Mouse (Mus musculus) intestine, embryonic 14.5 days (tissue): Measurements from ENCODE around the gene Pacs2. TPM values are rescaled to one million over a fixed set of nuclear protein-coding genes. Genes with fewer than 3 reads are reported as not detected.

Experiments
- ATAC-seq: fragments of 200-750 bp; cut with Nextera tagmentation; replicated peaks from 2 replicates; pipeline ENCODE4 v1.8.0; 2017; ENCODE audit warnings: low read depth, moderate number of reproducible peaks, moderate TSS enrichment, moderate library complexity; ENCODE audit not compliant: low FRiP score, low TSS enrichment
- DNase-seq: peaks from one replicate; pipeline ENCODE4 v3.0.0-alpha.2; 2018; ENCODE audit warnings: low spot score
- H3K27ac ChIP-seq: fragments of 300-500 bp; sonication (generic); 2 replicates; pipeline ENCODE4 v1.5.1; 2014; ENCODE audit warnings: low read depth, mild to moderate bottlenecking, control low read depth
- H3K27me3 ChIP-seq: fragments of 300-500 bp; sonication (generic); replicated peaks from 2 replicates; pipeline ENCODE4 v1.6.1; 2014; ENCODE audit warnings: low read length, control low read depth; ENCODE audit not compliant: control insufficient read depth, insufficient read depth
- H3K36me3 ChIP-seq: fragments of 300-500 bp; sonication (generic); 2 replicates; pipeline ENCODE4 v1.6.1; 2014; ENCODE audit warnings: low read length, control low read depth; ENCODE audit not compliant: control insufficient read depth, insufficient read depth
- H3K4me1 ChIP-seq: fragments of 300-500 bp; sonication (generic); replicated peaks from 2 replicates; pipeline ENCODE4 v1.6.1; 2014; ENCODE audit warnings: low read length, control low read depth, mixed read lengths; ENCODE audit not compliant: control insufficient read depth, insufficient read depth
- H3K4me2 ChIP-seq: fragments of 300-500 bp; sonication (generic); 2 replicates; pipeline ENCODE4 v1.6.1; 2014; ENCODE audit warnings: low read length
- H3K4me3 ChIP-seq: fragments of 300-500 bp; sonication (generic); 2 replicates; pipeline ENCODE4 v1.5.1; 2014; ENCODE audit warnings: low read depth, low read length, control low read depth, mixed read lengths
- H3K9ac ChIP-seq: fragments of 300-500 bp; sonication (generic); 2 replicates; pipeline ENCODE4 v1.6.1; 2014; ENCODE audit warnings: mild to moderate bottlenecking, low read length
- H3K9me3 ChIP-seq: fragments of 300-500 bp; sonication (generic); 2 replicates; pipeline ENCODE4 v1.6.1; 2016; ENCODE audit warnings: low read length, control low read depth; ENCODE audit not compliant: control insufficient read depth
- WGBS: fragments of 180-500 bp; shearing (Covaris S2); extraction: QIAGEN DNeasy Blood & Tissue Kit; methylation state at CpG from one replicate; pipeline ENCODE4 v1.1.7; 2014; 5-methylcytosine and 5-hydroxymethylcytosine counted together
- polyA plus RNA-seq: library from polyadenylated mRNA; unstranded; fragments of >200 nt; fragmentation: Nextera tagmentation; extraction: Ambion mirVana; gene quantifications from 2 replicates; pipeline ENCODE4 v1.2.1, GENCODE M21; 2014

Gene Pacs2
- polyA plus RNA-seq, 1 experiment from 2014 or later, result 14.3 TPM

- H3K4me3 ChIP-seq, result no peak overlapping the region
- H3K4me2 ChIP-seq, result no peak overlapping the region
- no peaks in the 10 kb centered on the region for H3K27me3 ChIP-seq
- H3K36me3 ChIP-seq, result no peaks in the 10 kb centered on the region
- 40% methylated on average over 2 of the region's 2 CpGs for WGBS
- no peak for DNase-seq
- no peak for ATAC-seq
- H3K9ac ChIP-seq, result no peak overlapping the region
- no peak overlapping the region for H3K27ac ChIP-seq
- H3K4me1 ChIP-seq, result peaks cover 16% of the 10 kb centered on the region
- H3K9me3 ChIP-seq, result no peaks in the 10 kb centered on the region
Observed at GRCm38 (mm10) chr12:113002667-113003066, 11.6 kb upstream of the Pacs2 start.

- H3K27ac ChIP-seq, result no peak overlapping the region
- 82% methylated on average over 8 of the region's 8 CpGs for WGBS
Observed at GRCm38 (mm10) chr12:113004011-113004410, 10.3 kb upstream of the Pacs2 start.

DNA sequence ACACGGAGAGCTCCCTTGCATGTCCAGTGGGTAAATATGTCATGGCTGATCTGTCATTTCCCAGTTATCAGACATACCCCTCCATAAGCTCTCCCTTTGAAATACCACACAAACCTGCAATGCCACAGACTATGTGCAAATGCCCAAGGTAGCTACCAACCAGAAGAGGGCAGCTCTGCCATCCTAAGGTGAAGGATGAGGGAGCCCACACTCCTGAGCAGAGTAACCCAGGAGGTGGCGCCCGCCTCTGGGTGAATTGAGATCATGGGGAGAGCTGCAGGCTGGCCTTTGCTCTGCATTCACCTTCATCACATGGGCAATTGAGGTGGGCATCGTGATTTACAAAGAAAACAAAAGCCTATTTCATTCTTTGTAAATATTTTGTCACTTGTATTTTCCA lies 9.3 kb upstream of the Pacs2 start:
- 32% methylated on average over 4 of the region's 4 CpGs for WGBS
- H3K36me3 ChIP-seq, result no peaks in the 10 kb centered on the region
- H3K9me3 ChIP-seq, result no peaks in the 10 kb centered on the region
- ATAC-seq (no peak), DNase-seq (no peak)
- H3K4me1 ChIP-seq, result no peaks in the 10 kb centered on the region; the same call in 1 of the 2 replicates
- H3K27me3 ChIP-seq, result no peaks in the 10 kb centered on the region
- H3K9ac ChIP-seq, result no peak overlapping the region
- H3K4me2 ChIP-seq, result no peak overlapping the region
- no peak overlapping the region for H3K27ac ChIP-seq
- no peak overlapping the region for H3K4me3 ChIP-seq

More at GRCm38 (mm10) chr12:113004011-113004410, 10.3 kb upstream of the Pacs2 start:
- no peaks in the 10 kb centered on the region for H3K36me3 ChIP-seq
- ATAC-seq, result no peak
- no peaks in the 10 kb centered on the region for H3K27me3 ChIP-seq
- H3K4me1 ChIP-seq, result peaks cover 7% of the 10 kb centered on the region
- DNase-seq, result no peak
- no peak overlapping the region for H3K4me2 ChIP-seq
- H3K9ac ChIP-seq, result no peak overlapping the region
- H3K9me3 ChIP-seq, result no peaks in the 10 kb centered on the region
- no peak overlapping the region for H3K4me3 ChIP-seq

GRCm38 (mm10) chr12:113011702-113012360 lies 2.5 kb upstream of the Pacs2 start:
- WGBS, result 89% methylated on average over 6 of the region's 6 CpGs
- Histone ChIP-seq H3K9me3 (no peaks in the 10 kb centered on the region), H3K4me3 (no peak overlapping the region), H3K36me3 (no peaks in the 10 kb centered on the region), H3K4me2 (no peak overlapping the region), H3K9ac (no peak overlapping the region), H3K27ac (no peak overlapping the region), H3K4me1 (peaks cover 18% of the 10 kb centered on the region), H3K27me3 (no peaks in the 10 kb centered on the region)
- DNase-seq (no peak), ATAC-seq (no peak)

DNA sequence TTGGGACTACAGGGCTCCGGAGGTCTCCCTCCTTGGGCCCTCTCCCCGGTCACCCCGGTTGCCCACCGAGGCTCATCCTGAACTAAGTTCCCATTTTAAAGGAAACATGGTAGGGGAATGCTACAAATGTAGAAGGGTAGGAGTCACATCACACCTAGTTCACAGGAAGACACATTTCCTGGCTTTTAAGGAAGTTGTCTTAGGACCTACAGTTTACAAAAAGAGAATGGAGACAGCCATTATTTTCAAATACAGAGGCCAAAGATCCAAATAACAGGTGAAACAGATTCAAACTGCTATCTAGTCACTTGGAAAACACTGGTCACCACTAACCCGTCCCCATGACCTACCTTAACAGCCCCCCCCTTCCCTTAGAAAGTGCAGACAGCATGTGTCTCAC lies 1.9 kb upstream of the Pacs2 start:
- Histone ChIP-seq H3K9me3 (no peaks in the 10 kb centered on the region), H3K27ac (peak overlapping the region; percentile 88), H3K9ac (no peak overlapping the region), H3K4me2 (no peak overlapping the region), H3K4me1 (peaks cover 18% of the 10 kb centered on the region), H3K36me3 (no peaks in the 10 kb centered on the region), H3K4me3 (no peak overlapping the region), H3K27me3 (no peaks in the 10 kb centered on the region)
- DNase-seq, result no peak
- 84% methylated on average over 5 of the region's 5 CpGs for WGBS
- ATAC-seq, result no peak

- 0 out of 2 replicates have a peak overlapping the region, but pooled peaks have one; percentile 25 for H3K9ac ChIP-seq
- no peak overlapping the region for H3K4me3 ChIP-seq
- H3K36me3 ChIP-seq, result no peaks in the 10 kb centered on the region
- DNase-seq (peak; percentile 61), ATAC-seq (no peak)
- 58% methylated on average over 3 of the region's 3 CpGs for WGBS
- no peaks in the 10 kb centered on the region for H3K27me3 ChIP-seq
- peaks cover 18% of the 10 kb centered on the region for H3K4me1 ChIP-seq
- H3K9me3 ChIP-seq, result no peaks in the 10 kb centered on the region
- H3K27ac ChIP-seq, result peak overlapping the region; percentile 88
- H3K4me2 ChIP-seq, result peak overlapping the region; percentile 74
Observed at GRCm38 (mm10) chr12:113013021-113013491, 1.3 kb upstream of the Pacs2 start.

- Histone ChIP-seq H3K4me2 (peak overlapping the region; percentile 74), H3K27me3 (no peaks in the 10 kb centered on the region), H3K4me3 (peak overlapping the region; percentile 91), H3K9ac (peak overlapping the region; percentile 79), H3K36me3 (no peaks in the 10 kb centered on the region), H3K27ac (peak overlapping the region; percentile 64; the same call in 1 of the 2 replicates), H3K4me1 (peaks cover 18% of the 10 kb centered on the region), H3K9me3 (no peaks in the 10 kb centered on the region)
- ATAC-seq, result peak; percentile 65; the same call in 1 of the 2 replicates
- DNase-seq, result peak; percentile 82
- WGBS, result under 1% methylated on average over 56 of the region's 64 CpGs
Observed at GRCm38 (mm10) chr12:113014561-113015556, 551 bp downstream of the Pacs2 start.

- ATAC-seq, result no peak
- H3K4me1 ChIP-seq, result peaks cover 18% of the 10 kb centered on the region
- H3K27me3 ChIP-seq, result no peaks in the 10 kb centered on the region
- H3K27ac ChIP-seq, result no peak overlapping the region
- no peak for DNase-seq
- no peak overlapping the region for H3K4me3 ChIP-seq
- no peaks in the 10 kb centered on the region for H3K9me3 ChIP-seq
- no peak overlapping the region for H3K9ac ChIP-seq
- peaks cover 5% of the 10 kb centered on the region; the same call in 1 of the 2 replicates for H3K36me3 ChIP-seq
- H3K4me2 ChIP-seq, result peak overlapping the region; percentile 74
- 77% methylated on average over 4 of the region's 4 CpGs for WGBS
Observed at GRCm38 (mm10) chr12:113015956-113016355, 1.6 kb downstream of the Pacs2 start.
